ENCODE assay signal across 21 mouse cellular contexts in the genomic region with DNA sequence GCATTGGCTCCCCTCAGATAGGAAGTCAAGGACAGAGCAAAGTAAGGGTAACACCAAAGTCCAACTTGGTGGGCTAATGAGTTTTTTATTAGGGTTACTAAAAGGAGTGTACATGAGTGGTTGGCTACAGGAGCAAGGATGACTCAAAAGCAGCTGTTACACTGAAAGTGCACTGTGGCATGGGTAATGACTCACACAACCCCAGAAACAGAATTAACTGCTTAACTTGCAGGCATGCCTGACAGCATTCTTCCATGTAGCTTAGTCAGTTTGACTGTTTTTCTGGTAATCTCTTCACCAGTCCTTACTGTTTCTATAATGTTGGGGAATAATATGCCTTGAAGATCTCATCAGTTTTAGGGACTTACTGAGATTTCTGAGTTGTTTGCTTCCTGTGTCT.
A peak's percentile ranks its signal among the peaks of the same experiment; 100 is the strongest.
DNase-seq lines count a peak whose midpoint lies in the region; TF ChIP-seq lines count a peak whose summit lies in the region.
"Had no signal": no experiment of that assay in that cellular context is flagged by ENCODE, and none has a peak within 500 bp of the region (broad histone marks: within the 10 kb centered on the region; RNA-seq: fewer than 3 reads in every experiment).

No protein-coding gene starts in this region.

- no peaks in the 10 kb centered on the region for H3K36me3 ChIP-seq in CH12.LX (replicated peaks in 1 of 2; ENCODE audit: control insufficient read depth in 1 of 2, insufficient read depth in 1 of 2, low read length in 1 of 2)
- H3K36me3 ChIP-seq: embryonic facial prominence, embryonic 13.5 days; forebrain, embryonic 10.5 days; heart, embryonic 15.5 days; hindbrain, embryonic 10.5 days; intestine, embryonic 15.5 days had no signal

- H3K4me3 ChIP-seq in CH12.LX (replicated peaks in 1 of 3; ENCODE audit: low read depth in 2 of 3, low read length in 2 of 3, poor library complexity in 1 of 3): no peak overlapping the region
- H3K4me3 ChIP-seq in olfactory bulb, adult 2 months (ENCODE audit: insufficient read depth, low read depth, low read length): no peak overlapping the region
- H3K4me3 ChIP-seq: embryonic facial prominence, embryonic 13.5 days; forebrain, embryonic 10.5 days; heart, embryonic 15.5 days; hindbrain, embryonic 10.5 days; intestine, embryonic 15.5 days had no signal

- TF ChIP-seq CTCF in CH12.LX (conservative IDR thresholded peaks at IDR 0.05 in 1 of 2, IDR thresholded peaks at IDR 0.05 in 1 of 2; ENCODE audit: low read depth in 2 of 2, low read length in 2 of 2): no peak
- no peak for TF ChIP-seq CTCF in olfactory bulb, adult 2 months (IDR thresholded peaks at IDR 0.05; ENCODE audit: insufficient read depth, low read depth, low read length)

- H3K4me2 ChIP-seq in CH12.LX (ENCODE audit: insufficient read depth, low read depth, poor library complexity, severe bottlenecking): no peak overlapping the region
- H3K4me2 ChIP-seq: embryonic facial prominence, embryonic 13.5 days; heart, embryonic 11.5 days; heart, embryonic 15.5 days; hindbrain, embryonic 14.5 days; intestine, embryonic 15.5 days had no signal

- H3K9me3 ChIP-seq in CH12.LX (replicated peaks; ENCODE audit: low read length): no peaks in the 10 kb centered on the region
- H3K9me3 ChIP-seq: embryonic facial prominence, embryonic 13.5 days; forebrain, embryonic 10.5 days; heart, embryonic 15.5 days; hindbrain, embryonic 10.5 days; intestine, embryonic 15.5 days had no signal

- H3K4me1 ChIP-seq in CH12.LX (ENCODE audit: control insufficient read depth in 1 of 2, insufficient read depth in 2 of 2): no peaks in the 10 kb centered on the region
- no peaks in the 10 kb centered on the region for H3K4me1 ChIP-seq in olfactory bulb, adult 2 months (ENCODE audit: control insufficient read depth, insufficient read depth, low read length)
- H3K4me1 ChIP-seq: embryonic facial prominence, embryonic 13.5 days; forebrain, embryonic 10.5 days; heart, embryonic 15.5 days; hindbrain, embryonic 10.5 days; intestine, embryonic 15.5 days had no signal

- H3K79me2 ChIP-seq in CH12.LX (replicated peaks; ENCODE audit: control insufficient read depth, extremely low read depth, insufficient read depth, poor library complexity, severe bottlenecking): no peaks in the 10 kb centered on the region

- DNase-seq in 416B (ENCODE audit: low read depth) (peak; percentile 37), CH12.LX (ENCODE audit: extremely low read depth) (peak; percentile 23)
- DNase-seq in brain, adult 2 months (ENCODE audit: low read depth, low spot score): peak; percentile 69
- no peak for DNase-seq in kidney, postnatal 36 days
- no peak for DNase-seq in heart, postnatal 4 days
- no peak for DNase-seq in gastrocnemius, postnatal 4 days (ENCODE audit: low spot score in 2 of 2)
- DNase-seq: cerebellum, adult 18-20 months; cerebellum, adult 9-11 months; cerebellum, postnatal 36 days; gastrocnemius, postnatal 36 days; heart, adult 18-20 months; heart, postnatal 14 days; kidney, adult 18-20 months had no signal

- in situ Hi-C loops in CH12.LX (cut with MboI; ENCODE audit: low pct_ligation_motif_present, low pct_unique_long_range_greater_than_20kb, low sequenced_read_pairs): no loop called here

- no peaks in the 10 kb centered on the region for H3K27me3 ChIP-seq in CH12.LX (replicated peaks)
- H3K27me3 ChIP-seq: heart, embryonic 15.5 days; intestine, embryonic 15.5 days had no signal

- no peak for TF ChIP-seq EP300 in CH12.LX (IDR thresholded peaks at IDR 0.05; ENCODE audit: low read length)

- dilution Hi-C loops in CH12.LX (cut with MboI; ENCODE audit: extremely low pct_ligation_motif_present, extremely low pct_unique_long_range_greater_than_20kb, low sequenced_read_pairs): no loop called here

- H3K27ac ChIP-seq in CH12.LX (ENCODE audit: insufficient read depth, low read depth): no peak overlapping the region
- H3K27ac ChIP-seq in olfactory bulb, adult 2 months (ENCODE audit: insufficient read depth, low read depth, low read length): peak overlapping the region; percentile 86
- H3K27ac ChIP-seq: embryonic facial prominence, embryonic 13.5 days; forebrain, embryonic 10.5 days; heart, embryonic 15.5 days; hindbrain, embryonic 10.5 days; hindbrain, embryonic 14.5 days; intestine, embryonic 15.5 days had no signal

- H3K9ac ChIP-seq in CH12.LX (ENCODE audit: insufficient read depth, low read depth): no peak overlapping the region
- H3K9ac ChIP-seq: embryonic facial prominence, embryonic 13.5 days; heart, embryonic 15.5 days; hindbrain, embryonic 14.5 days; intestine, embryonic 15.5 days had no signal

- TF ChIP-seq POLR2A in CH12.LX (IDR thresholded peaks at IDR 0.05; ENCODE audit: low read depth, low read length): no peak
- no peak for TF ChIP-seq POLR2A in olfactory bulb, adult 2 months (IDR thresholded peaks at IDR 0.05; ENCODE audit: insufficient read depth, low read depth, low read length)

- no peak for TF ChIP-seq RAD21 in CH12.LX (IDR thresholded peaks at IDR 0.05; ENCODE audit: low read depth, low read length)

TF ChIP-seq in CH12.LX, 34 proteins besides CTCF, POLR2A, EP300 and RAD21:
- no peak for TF ChIP-seq ZNF384 (IDR thresholded peaks at IDR 0.05; ENCODE audit: low read depth, low read length)
- no peak for TF ChIP-seq BHLHE40 (IDR thresholded peaks at IDR 0.05; ENCODE audit: low read depth, low read length)
- TF ChIP-seq UBTF (IDR thresholded peaks at IDR 0.05; ENCODE audit: low read depth, low read length): no peak
- TF ChIP-seq JUN (IDR thresholded peaks at IDR 0.05; ENCODE audit: insufficient read depth, low read depth, low read length): no peak
- TF ChIP-seq MYC (IDR thresholded peaks at IDR 0.05; ENCODE audit: low read depth, low read length): no peak
- TF ChIP-seq NRF1 (IDR thresholded peaks at IDR 0.05; ENCODE audit: low read depth, low read length): no peak
- no peak for TF ChIP-seq ETS1 (conservative IDR thresholded peaks at IDR 0.05; ENCODE audit: low read depth, low read length)
- TF ChIP-seq GABPA (IDR thresholded peaks at IDR 0.05; ENCODE audit: insufficient replicate concordance, low read depth, low read length): no peak
- no peak for TF ChIP-seq SMC3 (IDR thresholded peaks at IDR 0.05; ENCODE audit: low read depth, low read length)
- TF ChIP-seq MXI1 (IDR thresholded peaks at IDR 0.05; ENCODE audit: low read depth, low read length): no peak
- no peak for TF ChIP-seq PAX5 (IDR thresholded peaks at IDR 0.05; ENCODE audit: low read length)
- TF ChIP-seq NELFE (IDR thresholded peaks at IDR 0.05; ENCODE audit: low read depth, low read length): no peak
- no peak for TF ChIP-seq CHD2 (IDR thresholded peaks at IDR 0.05; ENCODE audit: low read length)
- no peak for TF ChIP-seq KAT2A (IDR thresholded peaks at IDR 0.05; ENCODE audit: insufficient replicate concordance, low read length)
- TF ChIP-seq IRF4 (IDR thresholded peaks at IDR 0.05; ENCODE audit: low read depth, low read length): no peak
TF ChIP-seq in CH12.LX: peak in this region for 0.

Comparison
In these comparisons a context has a peak if more than half of its experiments do, and no peak if none do; other contexts are left out.
1. DNase-seq: peak in 416B (single experiment), CH12.LX (single experiment) and brain, adult 2 months (single experiment); none in kidney, postnatal 36 days (0 of 2), heart, postnatal 4 days (single experiment) and gastrocnemius, postnatal 4 days (0 of 2).